Mouse (Mus musculus): ENCODE measurements around the gene Flywch2. TPM values are rescaled to one million over a fixed set of nuclear protein-coding genes. Genes with fewer than 3 reads are reported as not detected.

Gene Flywch2
- polyA plus RNA-seq (2015; fragmentation: Nextera tagmentation; extraction: Ambion mirVana), result 38.3 and 44.0 TPM in 2 replicates

DNA sequence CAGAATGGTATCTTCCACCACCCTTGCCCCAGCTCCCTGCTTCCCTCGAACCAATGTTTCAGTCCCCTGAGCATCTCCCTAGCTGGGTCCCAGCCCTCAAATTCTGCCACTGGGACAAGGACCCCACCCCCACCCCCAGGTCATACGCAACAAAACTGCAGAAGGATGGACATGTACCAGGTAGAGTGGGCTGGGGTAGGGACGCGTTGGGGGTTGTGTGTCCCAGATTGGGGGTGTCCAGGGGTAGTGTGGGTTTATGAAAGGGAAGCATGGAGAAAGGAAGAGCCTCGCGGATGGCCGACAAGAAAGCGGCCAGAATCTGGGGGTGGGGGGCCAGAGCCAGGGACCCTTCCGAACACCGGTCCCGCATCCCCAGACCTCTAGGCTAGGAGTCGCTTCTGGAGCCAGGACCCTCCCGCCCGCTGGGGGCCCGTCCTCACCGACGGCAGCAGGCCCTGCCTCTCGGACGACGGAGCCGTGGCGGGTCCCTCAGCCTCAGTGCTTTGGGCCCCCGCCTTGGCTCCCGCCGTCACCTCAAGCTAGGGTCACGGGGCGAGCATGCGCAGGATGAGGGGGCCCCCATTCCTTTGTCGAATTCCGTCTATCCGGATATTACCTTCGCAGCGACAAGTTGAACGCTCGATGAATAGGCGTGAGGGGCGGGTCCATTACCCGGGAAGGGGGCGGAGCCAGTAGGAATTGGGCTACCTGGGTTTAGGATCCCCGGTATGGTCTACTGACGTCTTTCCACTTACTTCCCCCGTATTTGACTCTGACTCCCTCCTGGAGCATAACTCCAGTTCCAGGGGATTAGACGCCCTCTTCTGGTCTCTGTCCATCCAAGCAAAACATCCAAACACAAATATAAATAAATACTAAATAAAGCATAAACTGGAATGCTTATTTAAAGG, at the start of gene Flywch2:
Gene Flywch2, minus strand, starts transcription at position 521 of the 911 bp plus-strand sequence.
- peak within 1 kb of the TSS; percentile 91 for H3K4me2 ChIP-seq (replicated peaks)
- H3K36me3 ChIP-seq, result no peaks in the 10 kb centered on the region
- 2% methylated on average over 43 of the region's 43 CpGs for WGBS
- peaks cover 22% of the 10 kb centered on the region for H3K4me1 ChIP-seq
- no peaks in the 10 kb centered on the region for H3K9me3 ChIP-seq (replicated peaks)
- H3K27ac ChIP-seq (replicated peaks), result peak within 1 kb of the TSS; percentile 59
- H3K4me3 ChIP-seq (replicated peaks), result peak within 1 kb of the TSS; percentile 64
- H3K9ac ChIP-seq, result peak within 1 kb of the TSS; percentile 65
- ATAC-seq (ENCODE audit: insufficient number of reproducible peaks, low FRiP score, low TSS enrichment, low read depth), result peak; percentile 84
- H3K27me3 ChIP-seq, result no peaks in the 10 kb centered on the region

DNA sequence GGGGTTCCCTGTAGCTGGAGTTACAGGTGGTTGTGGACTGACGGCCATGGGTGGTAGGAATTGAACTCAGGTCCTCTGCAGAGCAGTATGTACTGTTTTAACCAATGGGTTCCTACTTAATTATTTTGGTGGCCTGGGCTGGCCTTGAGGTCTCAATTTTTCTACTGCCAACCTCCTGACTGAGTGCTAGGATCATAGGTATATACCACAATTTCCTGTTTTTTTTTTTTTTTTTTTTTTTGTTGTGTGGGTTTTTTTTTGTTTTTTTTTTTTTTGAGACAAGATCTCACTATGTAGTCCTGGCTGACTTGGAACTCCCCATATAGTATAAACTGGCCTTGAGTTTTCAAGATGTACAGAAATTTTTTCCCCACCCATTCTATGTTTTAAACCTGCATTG, 45.3 kb upstream of the Flywch2 start:
- Histone ChIP-seq H3K27ac (replicated peaks) (no peak overlapping the region), H3K9ac (no peak overlapping the region), H3K4me3 (replicated peaks) (no peak overlapping the region), H3K27me3 (peaks cover 17% of the 10 kb centered on the region; the same call in 1 of the 2 replicates), H3K4me2 (replicated peaks) (no peak overlapping the region), H3K9me3 (replicated peaks) (no peaks in the 10 kb centered on the region), H3K36me3 (peaks cover 7% of the 10 kb centered on the region), H3K4me1 (peaks cover 7% of the 10 kb centered on the region)
- ATAC-seq (ENCODE audit: insufficient number of reproducible peaks, low FRiP score, low TSS enrichment, low read depth), result no peak
- WGBS, result 96% methylated on average over 1 of the region's 1 CpGs

DNA sequence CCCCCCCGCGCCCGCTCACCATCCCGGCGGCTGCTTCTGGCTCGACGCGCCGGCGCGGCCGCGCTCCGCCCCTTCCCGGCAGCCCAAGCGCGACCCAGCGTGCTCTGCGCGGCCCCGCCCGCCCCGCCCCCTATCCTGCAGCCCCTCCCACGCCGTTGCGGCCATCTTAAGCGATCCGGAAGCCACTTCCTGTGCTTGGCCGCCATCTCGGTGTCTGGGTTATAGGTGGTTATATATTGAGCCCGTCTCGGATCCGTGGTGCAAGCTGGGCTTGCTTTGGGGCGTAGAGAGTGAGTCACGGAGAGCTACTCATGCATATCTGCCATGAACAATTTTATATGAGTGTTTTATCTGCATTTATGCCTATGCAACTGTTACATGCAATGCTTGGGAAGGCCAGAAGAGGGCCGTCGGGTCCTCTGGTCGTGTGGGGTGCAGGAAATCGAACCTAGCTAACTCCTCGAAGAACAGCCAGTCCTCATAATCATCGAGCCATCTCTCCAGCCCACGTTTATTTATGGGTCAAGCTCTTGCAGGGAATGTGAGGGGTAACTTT, 43.3 kb upstream of the Flywch2 start, which contains the start of gene Elob:
Gene Elob, minus strand, starts transcription at position 73 of the 556 bp plus-strand sequence.
- Histone ChIP-seq H3K4me1 (peaks cover 14% of the 10 kb centered on the region), H3K36me3 (peaks cover 26% of the 10 kb centered on the region), H3K9me3 (replicated peaks) (no peaks in the 10 kb centered on the region), H3K27ac (replicated peaks) (peak within 1 kb of the TSS; percentile 96), H3K4me3 (replicated peaks) (peak within 1 kb of the TSS; percentile 88), H3K4me2 (replicated peaks) (peak within 1 kb of the TSS; percentile 67), H3K9ac (peak within 1 kb of the TSS; percentile 90), H3K27me3 (peaks cover 17% of the 10 kb centered on the region; the same call in 1 of the 2 replicates)
- peak; percentile 93 for ATAC-seq (ENCODE audit: insufficient number of reproducible peaks, low FRiP score, low TSS enrichment, low read depth)
- WGBS, result under 1% methylated on average over 28 of the region's 42 CpGs

DNA sequence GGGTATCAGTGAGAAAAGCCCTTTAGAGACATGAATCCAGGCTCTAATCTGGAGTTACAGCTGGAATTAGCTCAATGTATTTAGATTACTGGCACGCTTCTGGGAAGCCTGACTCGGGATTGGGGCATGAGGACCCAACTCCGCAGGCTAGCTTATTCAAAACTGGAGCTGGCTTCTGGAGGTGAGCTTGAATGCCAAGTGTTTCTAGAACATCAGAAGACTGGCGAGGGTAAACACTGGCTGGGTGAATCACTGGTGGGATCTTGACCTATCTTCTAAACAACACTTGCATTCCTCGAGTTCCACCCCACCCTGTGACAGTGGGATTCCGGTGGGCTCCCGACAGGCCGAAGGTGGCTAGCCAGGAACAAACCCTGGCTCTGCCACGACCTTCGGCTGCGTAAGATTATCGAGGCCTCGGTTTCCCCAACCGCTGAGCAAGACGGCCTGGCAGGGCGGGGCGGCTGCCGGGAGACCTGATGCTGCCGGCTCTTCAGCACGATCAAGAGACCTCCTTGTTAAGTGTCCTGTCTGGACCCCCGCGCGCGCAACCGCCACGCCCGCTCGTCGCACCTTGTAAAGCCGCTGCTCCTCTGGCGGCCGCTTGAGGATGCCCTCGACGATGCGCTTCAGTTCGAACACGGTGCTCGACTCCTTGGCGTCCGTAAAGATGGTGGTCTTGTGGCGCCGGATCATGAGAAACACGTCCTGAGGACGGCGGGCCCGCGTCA, 42.6 kb upstream of the Flywch2 start:
- peak; percentile 71 for ATAC-seq (ENCODE audit: insufficient number of reproducible peaks, low FRiP score, low TSS enrichment, low read depth)
- no peaks in the 10 kb centered on the region for H3K9me3 ChIP-seq (replicated peaks)
- H3K27ac ChIP-seq (replicated peaks), result peak overlapping the region; percentile 96
- peak overlapping the region; percentile 90 for H3K9ac ChIP-seq
- H3K27me3 ChIP-seq, result peaks cover 17% of the 10 kb centered on the region; the same call in 1 of the 2 replicates
- peak overlapping the region; percentile 88 for H3K4me3 ChIP-seq (replicated peaks)
- peaks cover 33% of the 10 kb centered on the region for H3K36me3 ChIP-seq
- H3K4me2 ChIP-seq (replicated peaks), result peak overlapping the region; percentile 67
- under 1% methylated on average over 47 of the region's 47 CpGs for WGBS
- peaks cover 14% of the 10 kb centered on the region for H3K4me1 ChIP-seq

DNA sequence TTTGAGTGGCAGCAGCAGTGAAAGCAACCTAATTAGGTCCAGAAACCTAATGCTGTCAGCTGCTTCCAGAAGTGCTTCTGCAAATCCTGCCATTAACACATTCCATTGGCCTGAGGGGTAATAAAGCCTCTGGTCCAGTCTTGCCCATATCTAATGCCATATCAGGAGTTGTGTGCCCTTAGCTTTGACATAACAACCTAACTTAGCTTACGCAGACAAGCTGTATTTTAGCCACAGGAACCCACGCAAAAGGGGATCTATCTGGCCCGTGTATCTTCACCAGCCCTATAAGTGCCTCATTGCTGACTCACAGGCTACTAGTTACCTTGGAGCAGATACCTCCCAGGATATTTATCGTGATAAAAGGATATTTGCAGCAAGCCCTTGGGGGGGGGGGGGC, 39.7 kb upstream of the Flywch2 start:
- Histone ChIP-seq H3K27me3 (no peaks in the 10 kb centered on the region), H3K27ac (replicated peaks) (no peak overlapping the region), H3K4me1 (peaks cover 17% of the 10 kb centered on the region), H3K36me3 (peaks cover 60% of the 10 kb centered on the region), H3K9ac (no peak overlapping the region), H3K4me2 (replicated peaks) (no peak overlapping the region), H3K4me3 (replicated peaks) (no peak overlapping the region), H3K9me3 (replicated peaks) (no peaks in the 10 kb centered on the region)
- 79% methylated on average over 4 of the region's 4 CpGs for WGBS
- no peak for ATAC-seq (ENCODE audit: insufficient number of reproducible peaks, low FRiP score, low TSS enrichment, low read depth)

DNA sequence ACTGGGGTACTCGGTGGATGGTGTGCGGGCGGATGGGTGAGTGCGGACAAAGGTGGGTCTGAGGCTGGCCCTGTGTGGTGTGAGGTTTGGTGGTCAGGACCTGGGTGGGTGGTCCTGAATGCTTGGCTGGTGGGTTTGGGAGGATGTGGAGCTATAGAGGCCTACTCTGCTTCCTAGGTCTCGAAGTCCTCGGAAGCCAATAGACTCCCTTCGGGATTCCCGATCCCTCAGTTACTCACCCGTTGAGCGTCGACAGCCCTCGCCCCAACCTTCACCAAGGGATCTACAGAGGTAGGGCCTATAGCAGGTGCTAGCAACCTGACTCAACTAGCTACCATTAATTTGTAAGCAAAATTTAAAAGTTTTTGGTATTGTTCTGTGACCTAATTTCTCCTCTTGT, 37.7 kb upstream of the Flywch2 start:
- H3K9me3 ChIP-seq (replicated peaks), result peaks cover 11% of the 10 kb centered on the region
- no peak overlapping the region for H3K4me2 ChIP-seq (replicated peaks)
- H3K27ac ChIP-seq (replicated peaks), result no peak overlapping the region
- WGBS, result 89% methylated on average over 12 of the region's 12 CpGs
- H3K27me3 ChIP-seq, result no peaks in the 10 kb centered on the region
- no peak for ATAC-seq (ENCODE audit: insufficient number of reproducible peaks, low FRiP score, low TSS enrichment, low read depth)
- H3K9ac ChIP-seq, result no peak overlapping the region
- H3K4me3 ChIP-seq (replicated peaks), result no peak overlapping the region
- peaks cover 80% of the 10 kb centered on the region for H3K36me3 ChIP-seq
- peaks cover 17% of the 10 kb centered on the region for H3K4me1 ChIP-seq

DNA sequence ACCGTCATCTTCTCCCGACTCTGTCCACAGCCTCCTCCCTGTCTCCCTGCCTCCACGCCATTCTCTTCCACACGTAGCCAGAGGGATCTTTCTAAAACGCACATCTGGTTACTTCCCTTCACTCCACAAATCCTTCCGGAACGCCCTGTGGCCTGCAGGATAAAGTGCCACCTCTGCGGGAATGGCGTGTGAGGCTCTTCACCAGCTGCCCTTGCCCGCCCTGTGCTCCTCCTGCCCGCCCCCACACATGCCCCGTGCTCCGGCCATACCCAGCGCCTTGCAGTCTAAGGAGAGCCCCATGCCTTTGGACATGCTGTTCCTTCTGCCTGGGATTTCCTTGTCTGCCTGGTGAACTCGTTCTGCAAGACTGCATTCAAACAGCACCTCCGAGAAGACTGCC, 37.1 kb upstream of the Flywch2 start:
- Histone ChIP-seq H3K9me3 (replicated peaks) (peaks cover 17% of the 10 kb centered on the region), H3K4me3 (replicated peaks) (no peak overlapping the region), H3K36me3 (peaks cover 86% of the 10 kb centered on the region), H3K4me2 (replicated peaks) (no peak overlapping the region), H3K27ac (replicated peaks) (no peak overlapping the region), H3K27me3 (no peaks in the 10 kb centered on the region), H3K4me1 (peaks cover 17% of the 10 kb centered on the region), H3K9ac (no peak overlapping the region)
- ATAC-seq (ENCODE audit: insufficient number of reproducible peaks, low FRiP score, low TSS enrichment, low read depth), result no peak
- 75% methylated on average over 16 of the region's 16 CpGs for WGBS

DNA sequence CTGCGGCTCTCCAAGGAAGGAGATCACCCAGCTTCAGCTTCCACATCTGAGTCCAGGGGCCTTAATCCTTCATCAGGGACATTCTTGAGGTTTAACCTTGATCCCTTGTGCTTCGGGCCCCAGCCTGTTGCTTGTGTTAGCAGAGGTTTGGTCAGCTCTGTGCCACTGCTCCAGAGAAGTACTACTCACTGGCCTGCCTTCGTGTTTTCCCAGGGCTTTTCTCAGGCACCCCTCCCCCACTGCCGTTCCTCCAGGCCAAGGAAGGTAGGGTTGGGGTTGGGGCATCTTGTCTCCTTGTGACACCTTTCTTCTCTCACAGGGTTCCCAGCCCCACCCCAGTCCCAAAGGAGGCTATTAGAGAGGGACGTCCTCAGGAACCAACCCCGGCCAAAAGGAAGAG, 36.2 kb upstream of the Flywch2 start:
- Histone ChIP-seq H3K27me3 (no peaks in the 10 kb centered on the region), H3K9me3 (replicated peaks) (peaks cover 26% of the 10 kb centered on the region), H3K36me3 (peaks cover 95% of the 10 kb centered on the region), H3K4me1 (peaks cover 11% of the 10 kb centered on the region; the same call in 1 of the 2 replicates), H3K9ac (no peak overlapping the region), H3K4me2 (replicated peaks) (no peak overlapping the region), H3K4me3 (replicated peaks) (no peak overlapping the region), H3K27ac (replicated peaks) (no peak overlapping the region)
- 65% methylated on average over 6 of the region's 6 CpGs for WGBS
- no peak for ATAC-seq (ENCODE audit: insufficient number of reproducible peaks, low FRiP score, low TSS enrichment, low read depth)

DNA sequence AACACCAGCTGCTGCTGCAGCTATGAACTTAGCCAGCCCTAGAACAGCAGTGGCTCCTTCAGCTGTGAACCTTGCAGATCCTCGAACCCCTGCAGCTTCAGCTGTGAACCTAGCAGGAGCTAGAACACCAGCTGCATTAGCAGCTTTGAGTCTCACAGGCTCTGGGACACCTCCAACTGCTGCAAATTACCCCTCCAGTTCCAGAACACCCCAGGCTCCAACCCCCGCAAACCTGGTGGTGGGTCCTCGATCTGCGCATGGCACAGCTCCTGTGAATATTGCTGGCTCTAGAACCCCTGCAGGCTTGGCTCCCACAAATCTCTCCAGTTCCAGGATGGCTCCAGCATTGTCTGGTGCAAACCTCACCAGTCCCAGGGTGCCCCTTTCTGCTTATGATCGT, 34.9 kb upstream of the Flywch2 start:
- Histone ChIP-seq H3K27me3 (no peaks in the 10 kb centered on the region), H3K9me3 (replicated peaks) (peaks cover 31% of the 10 kb centered on the region), H3K4me3 (replicated peaks) (no peak overlapping the region), H3K4me2 (replicated peaks) (no peak overlapping the region), H3K27ac (replicated peaks) (no peak overlapping the region), H3K36me3 (peaks cover 98% of the 10 kb centered on the region), H3K9ac (no peak overlapping the region), H3K4me1 (0 out of 2 replicates have a peak, but pooled peaks cover 9% of the 10 kb centered on the region)
- WGBS, result 97% methylated on average over 5 of the region's 5 CpGs
- ATAC-seq (ENCODE audit: insufficient number of reproducible peaks, low FRiP score, low TSS enrichment, low read depth), result no peak

DNA sequence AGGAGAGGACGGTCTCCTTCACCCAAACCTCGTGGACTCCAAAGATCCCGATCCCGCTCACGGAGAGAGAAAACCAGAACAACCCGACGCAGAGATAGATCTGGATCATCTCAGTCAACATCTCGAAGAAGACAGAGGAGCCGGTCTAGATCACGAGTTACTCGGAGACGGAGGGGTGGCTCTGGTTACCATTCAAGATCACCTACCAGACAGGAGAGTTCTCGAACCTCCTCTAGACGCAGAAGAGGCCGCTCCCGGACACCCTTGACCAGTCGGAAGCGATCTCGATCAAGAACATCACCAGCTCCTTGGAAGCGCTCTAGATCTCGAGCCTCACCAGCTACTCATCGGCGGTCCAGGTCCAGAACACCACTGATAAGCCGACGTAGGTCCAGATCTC, 33.4 kb upstream of the Flywch2 start:
- Histone ChIP-seq H3K36me3 (peaks cover 98% of the 10 kb centered on the region), H3K27ac (replicated peaks) (no peak overlapping the region), H3K4me1 (0 out of 2 replicates have a peak, but pooled peaks cover 3% of the 10 kb centered on the region), H3K4me2 (replicated peaks) (no peak overlapping the region), H3K9ac (no peak overlapping the region), H3K9me3 (replicated peaks) (peaks cover 34% of the 10 kb centered on the region), H3K4me3 (replicated peaks) (no peak overlapping the region), H3K27me3 (no peaks in the 10 kb centered on the region)
- WGBS, result 98% methylated on average over 25 of the region's 25 CpGs
- ATAC-seq (ENCODE audit: insufficient number of reproducible peaks, low FRiP score, low TSS enrichment, low read depth), result no peak

DNA sequence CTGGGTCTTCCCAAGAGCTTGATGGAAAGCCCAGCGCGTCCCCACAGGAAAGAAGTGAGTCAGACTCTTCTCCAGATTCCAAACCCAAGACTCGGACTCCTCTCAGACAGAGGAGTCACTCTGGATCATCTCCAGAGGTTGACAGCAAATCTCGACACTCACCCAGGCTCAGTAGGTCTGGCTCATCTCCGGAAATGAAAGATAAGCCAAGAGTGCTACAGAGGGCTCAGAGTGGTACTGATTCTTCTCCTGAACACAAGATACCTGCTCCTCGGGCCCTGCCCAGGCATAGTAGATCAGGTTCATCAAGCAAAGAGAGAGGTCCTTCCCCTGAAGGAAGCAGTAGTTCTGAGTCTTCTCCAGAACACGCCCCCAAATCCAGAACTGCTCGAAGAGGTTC, 32.7 kb upstream of the Flywch2 start:
- Histone ChIP-seq H3K4me3 (replicated peaks) (no peak overlapping the region), H3K27me3 (no peaks in the 10 kb centered on the region), H3K9ac (no peak overlapping the region), H3K9me3 (replicated peaks) (peaks cover 34% of the 10 kb centered on the region), H3K4me1 (0 out of 2 replicates have a peak, but pooled peaks cover 3% of the 10 kb centered on the region), H3K36me3 (peaks cover 96% of the 10 kb centered on the region), H3K4me2 (replicated peaks) (no peak overlapping the region), H3K27ac (replicated peaks) (no peak overlapping the region)
- 99% methylated on average over 8 of the region's 8 CpGs for WGBS
- ATAC-seq (ENCODE audit: insufficient number of reproducible peaks, low FRiP score, low TSS enrichment, low read depth), result no peak
